In genomic region chr9:42460353-42460752, GRCm38 (mm10) we compare ENCODE assay signal across 21 mouse cellular contexts. TPM values are rescaled to one million over a fixed set of nuclear protein-coding genes. Genes with fewer than 3 reads are reported as not detected.
DNase-seq lines count a peak whose midpoint lies in the region; ATAC-seq and TF ChIP-seq lines count a peak whose summit lies in the region.
"Had no signal": no experiment of that assay in that cellular context is flagged by ENCODE, and none has a peak within 500 bp of the region (broad histone marks: within the 10 kb centered on the region; RNA-seq: fewer than 3 reads in every experiment).

No protein-coding gene starts in this region.

- TF ChIP-seq CTCF in lung, embryonic 14.5 days (IDR thresholded peaks at IDR 0.05; ENCODE audit: low read depth), result no peak

- H3K4me3 ChIP-seq in erythroblast, embryonic 14.5 days (replicated peaks), result peak overlapping the region; percentile 64
- no peak overlapping the region for H3K4me3 ChIP-seq in lung, embryonic 14.5 days (ENCODE audit: low read depth, low read length)
- no peak overlapping the region for H3K4me3 ChIP-seq in embryonic facial prominence, embryonic 15.5 days (replicated peaks)
- H3K4me3 ChIP-seq: forebrain, embryonic 10.5 days; intestine, embryonic 15.5 days; kidney, embryonic 15.5 days; left cerebral cortex, adult 2 months; limb, embryonic 12.5 days; neural tube, embryonic 13.5 days had no signal

- no peaks in the 10 kb centered on the region for H3K27me3 ChIP-seq in erythroblast, embryonic 14.5 days (ENCODE audit: control insufficient read depth)
- no peaks in the 10 kb centered on the region for H3K27me3 ChIP-seq in lung, embryonic 14.5 days (ENCODE audit: insufficient read depth, low read length)
- H3K27me3 ChIP-seq in embryonic facial prominence, embryonic 15.5 days, result no peaks in the 10 kb centered on the region
- H3K27me3 ChIP-seq: intestine, embryonic 15.5 days; kidney, embryonic 15.5 days; limb, embryonic 12.5 days; neural tube, embryonic 13.5 days had no signal

- no peaks in the 10 kb centered on the region for H3K9me3 ChIP-seq in erythroblast, embryonic 14.5 days (ENCODE audit: control insufficient read depth, low read length)
- H3K9me3 ChIP-seq in lung, embryonic 14.5 days (ENCODE audit: low read depth, low read length), result no peaks in the 10 kb centered on the region
- no peaks in the 10 kb centered on the region for H3K9me3 ChIP-seq in embryonic facial prominence, embryonic 15.5 days (replicated peaks)
- H3K9me3 ChIP-seq: forebrain, embryonic 10.5 days; intestine, embryonic 15.5 days; kidney, embryonic 15.5 days; limb, embryonic 12.5 days; neural tube, embryonic 13.5 days had no signal

- H3K27ac ChIP-seq in lung, embryonic 14.5 days (ENCODE audit: low read depth), result no peak overlapping the region
- H3K27ac ChIP-seq in embryonic facial prominence, embryonic 15.5 days (replicated peaks), result 0 out of 2 replicates have a peak overlapping the region, but pooled peaks have one; percentile 22
- H3K27ac ChIP-seq: forebrain, embryonic 10.5 days; hindbrain, embryonic 14.5 days; intestine, embryonic 15.5 days; kidney, embryonic 15.5 days; left cerebral cortex, adult 2 months; neural tube, embryonic 13.5 days; stomach, postnatal 0 days had no signal

- WGBS in lung, embryonic 14.5 days, result 65% methylated on average over 10 of the region's 10 CpGs
- WGBS in embryonic facial prominence, embryonic 15.5 days, result 85% methylated on average over 10 of the region's 10 CpGs

- H3K4me2 ChIP-seq in lung, embryonic 14.5 days, result peak overlapping the region; percentile 4; the same call in 1 of the 2 replicates
- no peak overlapping the region for H3K4me2 ChIP-seq in embryonic facial prominence, embryonic 15.5 days (replicated peaks)
- H3K4me2 ChIP-seq: hindbrain, embryonic 14.5 days; intestine, embryonic 15.5 days; kidney, embryonic 15.5 days; limb, embryonic 12.5 days; midbrain, embryonic 11.5 days; neural tube, embryonic 13.5 days had no signal

- H3K4me1 ChIP-seq in erythroblast, embryonic 14.5 days (ENCODE audit: control insufficient read depth), result peaks cover 78% of the 10 kb centered on the region
- peaks cover 30% of the 10 kb centered on the region for H3K4me1 ChIP-seq in lung, embryonic 14.5 days (ENCODE audit: insufficient read depth)
- peaks cover 28% of the 10 kb centered on the region for H3K4me1 ChIP-seq in embryonic facial prominence, embryonic 15.5 days

- no peak overlapping the region for H3K9ac ChIP-seq in lung, embryonic 14.5 days
- H3K9ac ChIP-seq in embryonic facial prominence, embryonic 15.5 days, result no peak overlapping the region
- H3K9ac ChIP-seq: hindbrain, embryonic 14.5 days; intestine, embryonic 15.5 days; kidney, embryonic 15.5 days; limb, embryonic 12.5 days; neural tube, embryonic 13.5 days had no signal

- no peak for ATAC-seq in erythroblast, adult 5-6 weeks (replicated peaks; ENCODE audit: low FRiP score, poor library complexity, severe bottlenecking)
- ATAC-seq in lung, embryonic 14.5 days (ENCODE audit: insufficient read depth), result no peak
- no peak for ATAC-seq in embryonic facial prominence, embryonic 15.5 days (ENCODE audit: insufficient number of reproducible peaks, low FRiP score, low TSS enrichment, low read depth)
- ATAC-seq: intestine, embryonic 15.5 days had no signal

- DNase-seq in lung, embryonic 14.5 days, result no peak
- DNase-seq in lung, adult 18-20 months, result no peak
- no peak for DNase-seq in cerebellum, postnatal 14 days
- no peak for DNase-seq in testis, postnatal 14 days (ENCODE audit: low spot score)
- DNase-seq in cerebellum, postnatal 4 days (ENCODE audit: low spot score in 2 of 2), result no peak
- DNase-seq: cerebellum, postnatal 36 days; lung, postnatal 36 days; right cerebral cortex, postnatal 25 days; thymus, postnatal 14 days had no signal

- H3K36me3 ChIP-seq in erythroblast, embryonic 14.5 days (ENCODE audit: control insufficient read depth), result peaks cover 57% of the 10 kb centered on the region
- no peaks in the 10 kb centered on the region for H3K36me3 ChIP-seq in lung, embryonic 14.5 days (ENCODE audit: insufficient read depth)
- H3K36me3 ChIP-seq in embryonic facial prominence, embryonic 15.5 days, result 0 out of 2 replicates have a peak, but pooled peaks cover 3% of the 10 kb centered on the region
- H3K36me3 ChIP-seq: intestine, embryonic 15.5 days; kidney, embryonic 15.5 days had no signal

RNA-seq across cellular contexts. Expression of gene Tbcel, which starts 47.3 kb away (rescaled TPM):
- 1.6 and 3.1 TPM in 2 replicates for polyA plus RNA-seq in erythroblast, embryonic 14.5 days (2012)
- 374 and 375 TPM in 2 replicates for total RNA-seq in erythroblast, adult 5-6 weeks (2015; ENCODE audit: low replicate concordance)
- 568 and 596 TPM in 2 replicates for total RNA-seq in erythroblast, adult 5-6 weeks (2017; ENCODE audit: low replicate concordance)
- polyA plus RNA-seq in lung, embryonic 14.5 days (2014; fragmentation: Nextera tagmentation; extraction: Ambion mirVana), result 5.3 and 5.6 TPM in 2 replicates
- polyA plus RNA-seq in embryonic facial prominence, embryonic 15.5 days (2015; fragmentation: Nextera tagmentation; extraction: Ambion mirVana), result 4.7 and 5.0 TPM in 2 replicates
